Mouse (Mus musculus) spleen, postnatal 36 days (tissue): ENCODE measurements around the gene Nr5a2.

Source experiments
- DNase-seq, 2 experiments: peaks; one replicate each; pipeline ENCODE4 v3.0.0; 2022; ENCODE audit warnings: low spot score in 2 of 2, mixed read lengths in 1 of 2

Nr5a2 gene

DNA sequence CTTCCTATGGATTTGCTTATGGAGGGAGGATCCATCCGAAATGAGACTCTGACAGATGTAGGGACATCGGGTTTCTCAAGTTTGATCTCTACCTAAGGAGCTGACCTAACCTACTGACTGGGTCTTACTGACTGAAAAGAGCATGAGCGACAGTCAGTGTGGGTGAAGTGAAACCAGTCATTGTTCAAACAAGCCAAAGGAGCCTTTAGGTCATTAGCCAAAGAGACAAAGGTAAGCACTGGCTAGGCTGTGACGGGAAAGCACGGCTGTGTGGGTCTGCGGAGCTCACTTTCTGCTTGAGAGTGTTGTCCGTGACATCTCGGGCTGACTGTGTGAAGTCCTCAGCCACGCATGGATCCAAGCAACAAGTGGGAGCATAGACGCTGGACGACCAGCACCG, 50.1 kb downstream of the Nr5a2 start:
- no peak for DNase-seq

DNA sequence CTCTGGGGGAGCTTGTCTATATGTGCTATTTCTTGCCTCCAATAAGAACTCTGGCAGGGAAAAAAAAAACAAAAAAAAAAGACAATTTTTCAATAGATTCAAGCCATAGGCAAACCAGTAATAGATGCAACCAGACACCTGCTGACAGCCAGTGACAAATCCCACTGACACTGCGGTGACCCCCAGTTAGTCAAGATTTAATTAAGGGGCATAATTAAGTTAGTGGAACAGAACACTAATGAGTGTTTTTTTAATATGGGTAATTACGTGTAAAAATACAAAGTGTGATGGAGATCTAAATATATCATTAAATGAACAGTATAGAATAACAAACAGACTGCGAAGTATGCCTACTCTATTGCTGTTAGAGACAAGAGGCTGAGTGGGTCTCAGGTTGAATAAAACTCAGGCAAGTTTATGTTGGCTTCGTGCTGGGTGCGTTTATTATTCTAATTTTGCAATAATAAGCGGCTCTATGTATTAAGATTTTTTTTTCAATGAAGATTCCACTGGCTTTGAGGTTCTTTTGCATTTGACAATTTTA, 50.7 kb downstream of the Nr5a2 start:
- no peak for DNase-seq

DNA sequence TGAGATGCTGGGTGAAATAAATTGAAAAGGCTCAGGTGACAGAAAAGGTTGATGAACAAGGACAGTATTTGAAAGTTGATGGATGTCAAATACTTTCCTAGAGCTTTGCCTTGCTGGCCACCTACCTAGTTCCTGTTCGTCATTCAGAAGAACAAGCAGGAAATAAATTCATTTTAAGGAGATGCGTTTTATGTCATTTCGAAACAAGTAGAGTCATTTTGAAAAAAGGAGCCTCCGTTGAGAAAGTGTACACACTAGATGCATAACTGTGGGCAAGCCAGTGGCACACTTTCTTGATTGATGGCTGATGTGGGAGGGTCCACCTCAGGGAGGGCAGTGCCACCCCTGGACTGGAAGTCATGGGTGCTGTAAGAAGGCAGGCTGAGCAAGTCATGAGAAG, 62.1 kb downstream of the Nr5a2 start:
- DNase-seq = no peak

GRCm38 (mm10) chr1:136896351-136896750, 63.9 kb downstream of the Nr5a2 start:
- no peak for DNase-seq

DNA sequence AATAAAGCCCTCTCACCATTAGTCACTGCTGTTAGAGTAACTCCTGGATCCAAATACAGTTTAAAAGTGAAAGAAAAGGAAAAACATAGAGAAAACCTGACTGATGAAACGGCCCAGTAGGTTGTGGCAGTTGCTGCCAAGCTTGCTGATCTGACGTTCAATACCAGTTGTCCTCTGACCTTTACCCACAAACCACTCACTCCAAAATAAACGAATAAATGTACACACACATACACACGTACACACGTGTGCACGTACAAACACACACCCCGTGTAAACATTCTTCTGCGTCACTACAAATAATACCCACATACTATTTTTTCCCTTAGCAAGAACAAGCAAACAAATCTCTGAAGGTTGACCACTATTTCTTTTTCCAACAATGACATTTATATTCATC, 64.4 kb downstream of the Nr5a2 start:
- no peak for DNase-seq

DNA sequence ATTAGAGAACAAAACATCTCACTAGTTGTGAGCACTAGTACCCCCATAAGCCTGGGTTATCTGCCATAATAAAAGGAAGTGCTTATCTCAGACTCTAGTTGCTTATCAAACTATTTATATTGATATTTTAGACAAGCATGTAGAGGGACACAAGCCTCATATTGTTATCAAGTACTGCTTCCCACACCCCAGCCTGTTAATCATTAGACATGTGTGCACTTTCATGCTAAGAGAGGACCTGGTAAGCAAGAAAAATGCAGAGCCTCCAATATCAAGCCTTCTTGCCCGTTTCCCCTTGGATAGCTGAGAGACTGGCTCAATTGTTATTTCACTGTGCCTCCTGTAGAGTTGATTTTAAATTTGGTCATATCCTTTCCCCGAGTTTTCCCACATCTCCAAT, 65.5 kb downstream of the Nr5a2 start:
- DNase-seq = no peak

DNA sequence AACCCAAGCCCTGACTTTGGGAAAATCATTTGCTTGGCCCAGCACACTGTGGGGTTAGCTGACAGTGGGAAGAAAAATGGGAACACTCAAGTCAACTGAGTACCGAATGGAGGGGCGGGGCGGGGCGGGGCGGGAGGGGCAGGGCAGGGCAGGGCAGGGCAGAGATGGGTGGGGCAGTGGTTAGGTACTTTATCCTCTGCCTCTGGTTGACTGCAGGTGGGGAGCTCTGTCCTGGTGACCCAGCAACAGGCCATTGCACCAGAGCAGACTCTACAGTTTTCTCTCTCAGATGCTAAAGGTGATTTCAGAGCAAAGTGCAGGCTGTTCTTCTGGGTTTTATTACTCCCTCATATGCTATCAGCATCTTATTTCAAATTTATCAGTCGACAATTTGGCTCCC, 67.1 kb downstream of the Nr5a2 start:
- DNase-seq = no peak

DNA sequence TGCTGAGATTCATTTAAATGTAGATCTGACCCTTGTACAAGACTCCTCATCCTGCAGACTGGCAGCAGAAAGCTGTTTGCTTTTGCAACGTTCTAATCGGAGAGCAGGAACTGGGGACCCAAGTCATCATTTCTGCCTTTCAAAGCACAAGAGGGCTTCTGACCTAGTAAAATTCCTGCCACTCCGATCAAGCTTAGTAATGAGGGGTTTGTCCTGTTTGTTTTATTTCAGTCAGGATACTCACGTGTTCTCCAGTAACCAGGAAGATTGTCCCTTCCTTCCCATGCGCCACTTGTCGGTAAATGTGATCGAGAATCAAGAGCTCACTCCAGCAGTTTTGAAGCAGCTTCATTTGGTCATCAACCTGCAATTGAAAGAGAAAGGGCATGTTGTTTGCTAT, 69.8 kb downstream of the Nr5a2 start:
- no peak for DNase-seq

DNA sequence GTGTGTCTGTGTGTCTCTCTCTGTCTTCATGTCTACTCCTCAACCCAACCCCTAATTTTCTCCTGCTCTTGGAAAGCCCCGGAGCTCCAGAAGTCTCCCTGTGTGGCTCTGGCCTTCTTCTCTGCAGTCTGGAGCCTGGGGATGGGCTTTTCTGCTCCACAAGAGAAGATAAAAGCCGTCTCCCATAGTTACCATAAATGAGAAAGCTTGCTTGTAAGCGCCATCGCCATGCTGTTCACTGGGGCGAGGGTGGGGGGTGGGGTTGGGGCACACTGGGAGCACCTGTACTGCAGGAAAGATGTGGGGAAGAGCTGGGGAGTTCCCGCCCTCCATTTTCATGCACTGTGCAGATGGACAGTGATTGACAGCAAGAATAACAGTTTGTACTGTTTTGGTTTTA, 71.5 kb downstream of the Nr5a2 start:
- no peak for DNase-seq

GRCm38 (mm10) chr1:136886678-136887077, 73.6 kb downstream of the Nr5a2 start:
- no peak for DNase-seq

- DNase-seq = no peak
Observed at GRCm38 (mm10) chr1:136883458-136884174, 76.6 kb downstream of the Nr5a2 start.

GRCm38 (mm10) chr1:136880260-136880659, 80.0 kb downstream of the Nr5a2 start:
- no peak for DNase-seq

DNA sequence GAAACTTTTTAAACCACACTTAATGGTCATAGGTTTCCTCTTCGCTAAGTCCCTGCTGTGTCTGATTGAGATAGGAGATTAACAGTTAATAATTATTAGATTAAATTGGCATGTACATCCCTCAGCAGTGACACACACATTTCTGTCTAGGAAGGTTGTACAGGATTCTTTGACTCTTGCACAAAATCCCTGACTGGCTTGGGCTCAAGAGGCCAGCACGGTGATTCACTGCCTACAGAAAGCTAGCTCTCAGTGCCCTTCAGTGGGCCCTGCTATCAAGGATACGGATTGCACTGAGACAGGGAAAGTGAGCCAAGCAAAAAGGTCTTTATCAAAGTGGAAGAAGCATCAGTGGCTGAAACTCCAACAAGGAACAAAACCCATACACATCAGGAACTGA, 85.2 kb downstream of the Nr5a2 start:
- no peak for DNase-seq

GRCm38 (mm10) chr1:136868955-136869354, 91.3 kb downstream of the Nr5a2 start:
- no peak for DNase-seq

DNA sequence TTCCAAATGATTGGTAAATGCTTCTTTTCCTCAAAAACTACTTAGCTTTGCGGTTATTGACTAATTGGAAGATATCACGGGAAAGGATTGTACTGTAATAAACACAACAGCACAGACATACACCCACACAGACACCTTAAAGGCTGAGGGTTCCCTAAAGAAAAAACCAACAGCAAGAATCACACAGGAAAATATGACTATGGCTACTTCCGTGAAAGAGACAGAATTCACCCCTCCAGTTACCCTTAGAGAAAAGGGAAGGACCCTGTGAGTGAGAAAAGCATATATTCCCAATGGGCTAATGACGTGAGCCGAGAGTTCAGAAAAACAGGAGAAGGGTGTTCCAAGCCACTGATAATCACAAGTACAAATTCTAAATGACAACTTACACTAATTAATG, 92.0 kb downstream of the Nr5a2 start:
- DNase-seq = no peak

- DNase-seq = no peak
Observed at GRCm38 (mm10) chr1:136866481-136867092, 93.7 kb downstream of the Nr5a2 start.

- DNase-seq = no peak
Observed at GRCm38 (mm10) chr1:136863209-136863608, 97.0 kb downstream of the Nr5a2 start.

DNA sequence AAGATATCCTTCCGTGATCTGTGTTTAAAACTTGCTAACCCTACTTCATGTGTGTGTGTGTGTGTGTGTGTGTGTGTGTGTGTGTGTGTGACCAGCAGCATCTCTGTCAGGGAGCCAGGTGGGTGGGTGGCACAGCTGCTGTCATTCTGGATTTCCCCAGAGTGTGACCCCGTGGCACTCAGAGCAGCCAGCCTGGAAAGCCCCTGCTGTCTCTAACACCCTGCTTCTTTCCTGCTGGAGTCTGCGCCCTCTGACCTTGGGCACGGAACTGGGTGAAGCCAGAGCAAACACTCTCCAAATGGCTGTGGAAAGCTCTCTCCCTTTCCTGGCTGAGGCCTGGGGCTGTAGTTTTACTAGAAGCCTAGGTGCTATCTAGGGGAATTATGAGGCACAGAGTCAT, 100.8 kb downstream of the Nr5a2 start:
- peak; percentile 27 to 31 for DNase-seq

DNA sequence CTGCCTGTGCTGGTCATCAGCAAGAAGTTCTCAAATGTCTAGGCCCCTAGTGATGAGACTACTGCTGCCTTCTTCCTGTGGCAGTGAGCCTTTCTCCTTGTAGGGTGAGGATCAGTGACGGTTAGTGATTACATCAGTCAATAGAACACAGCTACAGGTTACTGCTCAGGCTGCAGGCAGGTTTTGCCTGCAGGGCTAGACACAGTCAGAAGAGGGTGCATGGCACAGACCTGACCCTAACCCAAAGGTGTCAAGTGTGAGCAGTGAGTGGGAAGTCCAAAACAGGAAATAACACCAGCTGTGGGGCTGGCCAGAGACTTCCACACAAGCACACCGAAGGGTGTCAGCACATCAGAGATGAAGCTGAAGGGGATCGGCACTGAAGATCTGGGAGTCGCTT, 101.5 kb downstream of the Nr5a2 start:
- peak; percentile 5 to 10 for DNase-seq

DNA sequence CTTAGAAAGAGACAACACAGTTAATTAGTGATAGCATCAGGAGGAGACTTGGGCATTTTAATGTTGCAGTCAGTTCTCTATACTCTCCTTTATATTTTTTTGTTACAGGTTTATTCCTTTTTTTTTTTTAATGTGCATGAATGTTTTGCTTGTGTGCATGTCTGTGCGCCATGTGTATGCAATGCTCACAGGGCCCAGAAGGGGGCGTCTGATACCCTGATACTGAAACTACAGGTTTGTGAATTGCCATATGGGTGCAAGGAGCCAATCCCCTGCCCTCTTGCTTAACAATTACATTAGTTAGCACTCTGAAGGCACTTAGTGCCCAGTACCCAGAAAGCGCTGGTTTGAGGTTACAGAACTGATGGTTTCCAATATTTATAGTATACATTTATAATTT, 104.1 kb downstream of the Nr5a2 start:
- no peak for DNase-seq

DNA sequence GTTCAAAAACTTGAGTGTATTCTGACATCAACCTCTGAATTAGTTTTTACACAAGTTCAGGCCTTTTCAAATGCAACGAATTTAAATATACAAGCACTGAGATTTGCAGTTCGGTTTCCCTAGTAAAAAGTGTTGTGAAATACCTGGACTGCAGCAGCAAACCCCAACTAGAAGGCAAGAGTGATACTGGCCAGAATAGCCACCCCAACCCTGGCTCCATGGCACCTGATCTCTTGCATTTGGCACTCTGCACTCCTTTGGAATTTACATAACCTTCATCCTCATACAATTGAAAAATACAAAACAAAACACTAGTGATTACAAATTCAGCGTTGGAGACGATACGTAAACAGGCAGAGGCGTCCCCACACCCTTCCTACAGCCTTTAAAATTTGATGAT, 111.5 kb downstream of the Nr5a2 start:
- no peak for DNase-seq

DNA sequence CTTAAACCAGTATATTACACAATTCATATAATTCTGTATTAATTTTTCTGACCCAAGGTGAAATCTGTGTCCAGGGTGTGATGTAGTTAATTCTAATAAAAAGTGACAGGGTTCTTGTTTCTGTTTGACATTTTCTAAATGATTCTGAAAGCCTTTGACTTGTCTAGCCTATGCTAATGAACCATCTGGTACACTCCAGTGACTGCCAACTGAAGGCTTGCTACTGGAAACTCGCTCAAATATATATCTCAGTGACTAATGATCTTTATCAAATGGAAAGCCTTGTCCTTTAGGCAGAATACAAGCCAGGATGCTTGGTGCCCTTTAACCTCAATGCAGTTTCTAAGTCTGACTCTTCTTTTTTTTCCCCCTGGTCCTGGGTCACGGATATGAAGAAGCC, 114.2 kb downstream of the Nr5a2 start:
- DNase-seq = no peak

GRCm38 (mm10) chr1:136845341-136845740, 114.9 kb downstream of the Nr5a2 start:
- no peak for DNase-seq

- no peak for DNase-seq
Observed at GRCm38 (mm10) chr1:136840512-136840911, 119.7 kb downstream of the Nr5a2 start.
